Mouse (Mus musculus): ENCODE results near the gene Nr4a1. TPM values are rescaled to one million over a fixed set of nuclear protein-coding genes. Genes with fewer than 3 reads are reported as not detected.
A peak's percentile ranks its signal among the peaks of the same experiment; 100 is the strongest.

Gene Nr4a1
- polyA plus RNA-seq, 1 experiment: 136 TPM

DNA sequence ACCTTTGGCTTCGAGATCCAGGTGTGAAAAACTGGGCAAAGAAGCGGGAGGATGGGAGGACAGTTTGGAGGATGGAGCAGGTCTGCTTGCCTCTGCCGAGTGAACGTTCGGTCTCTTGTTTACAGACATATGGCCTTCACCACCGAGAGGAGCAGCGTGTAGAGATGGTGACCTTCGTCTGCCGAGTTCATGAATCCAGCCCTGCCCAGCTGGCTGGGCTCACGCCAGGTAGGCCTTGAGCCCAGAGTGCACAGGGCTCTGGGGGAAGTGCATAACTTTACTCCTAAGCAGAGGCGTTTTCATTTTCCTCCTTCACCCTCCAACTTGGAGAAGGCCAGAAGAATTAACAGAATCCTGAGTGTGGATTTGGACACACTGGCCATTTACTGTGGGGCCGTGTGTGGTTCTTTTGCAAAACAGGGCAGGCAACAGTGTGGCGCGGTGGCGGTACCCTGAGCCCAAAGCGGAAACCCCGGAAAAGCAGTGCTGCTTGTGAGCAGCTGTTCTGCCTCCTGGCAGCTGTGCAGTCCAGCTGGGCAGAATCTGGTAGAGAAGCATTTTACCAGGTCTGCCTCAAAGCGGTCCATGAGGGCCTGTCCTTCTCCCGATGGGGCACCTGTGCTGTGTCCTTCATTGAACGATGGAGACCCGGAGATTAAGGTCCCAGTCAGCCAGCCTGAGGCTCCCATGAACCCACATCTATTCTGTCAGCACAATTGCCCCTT lies 25.0 kb upstream of the Nr4a1 start:
- no peak overlapping the region for H3K4me3 ChIP-seq (ENCODE audit: insufficient read depth, low read depth, low read length)
- H3K4me1 ChIP-seq (ENCODE audit: control insufficient read depth, insufficient read depth, insufficient read length, low read length): peaks cover 5% of the 10 kb centered on the region
- peak overlapping the region; percentile 36 for H3K27ac ChIP-seq (replicated peaks; ENCODE audit: low read depth, low read length)

DNA sequence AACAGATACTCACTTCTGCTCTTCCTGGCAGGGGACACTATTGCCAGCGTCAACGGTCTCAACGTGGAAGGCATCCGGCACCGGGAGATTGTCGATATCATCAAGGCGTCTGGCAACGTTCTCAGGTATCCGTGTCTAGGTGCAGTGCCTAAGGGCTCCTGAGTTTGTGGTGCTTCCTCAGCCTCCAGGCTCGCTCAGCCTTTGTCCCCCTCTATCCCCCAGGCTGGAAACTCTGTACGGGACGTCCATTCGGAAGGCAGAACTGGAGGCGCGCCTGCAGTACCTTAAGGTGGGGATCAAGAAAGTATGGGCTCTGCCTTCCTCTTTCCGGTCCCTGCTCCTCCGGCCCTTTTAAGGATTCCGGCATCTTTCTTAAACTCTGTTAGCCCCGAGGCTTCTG lies 23.6 kb upstream of the Nr4a1 start:
- H3K27ac ChIP-seq (replicated peaks; ENCODE audit: low read depth, low read length): no peak overlapping the region

DNA sequence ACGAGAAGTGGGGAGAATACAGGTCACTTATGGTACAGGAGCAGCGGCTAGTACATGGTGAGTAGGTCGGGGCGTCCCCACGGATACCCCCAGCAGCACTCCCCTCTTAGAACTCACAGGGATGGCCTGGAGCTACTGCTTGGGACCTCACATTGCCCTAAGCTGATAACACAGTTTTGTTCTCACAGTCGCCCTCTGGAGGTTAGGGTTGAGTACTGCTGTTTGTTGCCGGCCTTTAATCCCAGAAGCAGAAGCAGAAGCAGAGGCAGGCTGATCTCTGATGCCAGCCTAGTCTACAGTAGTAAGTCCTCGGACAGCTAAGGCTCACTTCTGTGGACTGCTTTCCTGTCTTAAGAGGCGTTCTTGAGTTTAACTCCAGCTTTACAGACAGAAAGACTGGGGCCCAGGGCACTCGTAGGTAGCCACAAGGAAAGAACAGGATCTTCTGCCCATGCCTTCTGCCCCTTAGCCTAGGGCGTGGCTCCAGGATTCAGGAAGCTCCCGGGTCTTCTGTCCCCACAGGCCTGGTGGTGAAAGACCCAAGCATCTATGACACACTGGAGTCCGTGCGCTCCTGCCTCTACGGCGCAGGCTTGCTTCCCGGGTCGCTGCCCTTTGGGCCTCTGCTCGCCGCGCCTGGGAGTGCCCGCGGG lies 22.9 kb upstream of the Nr4a1 start:
- Histone ChIP-seq H3K4me3 (ENCODE audit: insufficient read depth, low read depth, low read length) (no peak overlapping the region), H3K27ac (replicated peaks; ENCODE audit: low read depth, low read length) (no peak overlapping the region), H3K4me1 (ENCODE audit: control insufficient read depth, insufficient read depth, insufficient read length, low read length) (peaks cover 9% of the 10 kb centered on the region)

More for the DNA sequence above, 23.6 kb upstream of the Nr4a1 start:
- Histone ChIP-seq H3K4me1 (ENCODE audit: control insufficient read depth, insufficient read depth, insufficient read length, low read length) (peaks cover 9% of the 10 kb centered on the region), H3K4me3 (ENCODE audit: insufficient read depth, low read depth, low read length) (no peak overlapping the region)

DNA sequence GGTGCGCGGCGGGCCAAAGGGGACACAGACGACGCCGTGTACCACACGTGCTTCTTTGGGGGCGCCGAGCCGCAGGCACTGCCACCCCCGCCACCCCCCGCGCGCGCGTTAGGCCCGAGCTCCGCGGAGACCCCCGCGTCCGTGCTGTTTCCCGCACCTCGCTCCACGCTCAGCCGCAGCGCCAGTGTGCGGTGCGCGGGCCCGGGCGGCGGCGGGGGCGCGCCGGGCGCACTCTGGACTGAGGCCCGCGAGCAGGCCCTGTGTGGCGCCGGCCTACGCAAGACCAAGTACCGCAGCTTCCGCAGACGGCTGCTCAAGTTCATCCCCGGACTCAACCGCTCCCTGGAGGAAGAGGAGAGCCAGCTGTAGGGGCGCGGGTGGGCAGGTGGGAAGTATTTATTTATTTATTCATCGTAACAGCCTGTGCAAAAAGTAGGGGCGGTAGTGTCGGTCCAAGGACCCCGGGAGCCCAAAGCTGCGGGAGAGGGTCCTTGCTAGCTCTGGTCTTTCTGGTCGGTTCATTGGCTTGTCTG lies 22.4 kb upstream of the Nr4a1 start:
- no peak overlapping the region for H3K27ac ChIP-seq (replicated peaks; ENCODE audit: low read depth, low read length)
- no peak overlapping the region for H3K4me3 ChIP-seq (ENCODE audit: insufficient read depth, low read depth, low read length)
- H3K4me1 ChIP-seq (ENCODE audit: control insufficient read depth, insufficient read depth, insufficient read length, low read length): peaks cover 9% of the 10 kb centered on the region

DNA sequence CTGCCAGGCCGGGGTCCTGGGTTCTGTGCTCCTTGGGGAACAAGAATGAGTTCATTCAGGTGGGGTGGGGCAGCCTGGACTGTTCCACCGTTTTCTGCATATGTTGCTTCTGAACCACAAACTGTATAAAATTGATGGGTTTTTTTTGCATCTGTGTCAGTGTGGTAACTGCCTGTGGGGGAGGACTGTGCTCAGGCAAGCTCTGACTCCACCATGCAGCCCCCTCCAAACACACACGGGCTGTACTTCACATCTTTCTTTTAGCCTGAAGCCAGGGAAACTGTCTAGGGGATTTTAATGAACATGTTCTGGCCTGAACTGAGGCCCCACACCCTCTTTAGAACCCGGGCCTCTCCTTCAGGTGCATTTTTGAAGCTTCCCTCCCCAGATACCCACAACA lies 21.5 kb upstream of the Nr4a1 start:
- Histone ChIP-seq H3K4me3 (ENCODE audit: insufficient read depth, low read depth, low read length) (no peak overlapping the region), H3K4me1 (ENCODE audit: control insufficient read depth, insufficient read depth, insufficient read length, low read length) (peaks cover 9% of the 10 kb centered on the region), H3K27ac (replicated peaks; ENCODE audit: low read depth, low read length) (no peak overlapping the region)

DNA sequence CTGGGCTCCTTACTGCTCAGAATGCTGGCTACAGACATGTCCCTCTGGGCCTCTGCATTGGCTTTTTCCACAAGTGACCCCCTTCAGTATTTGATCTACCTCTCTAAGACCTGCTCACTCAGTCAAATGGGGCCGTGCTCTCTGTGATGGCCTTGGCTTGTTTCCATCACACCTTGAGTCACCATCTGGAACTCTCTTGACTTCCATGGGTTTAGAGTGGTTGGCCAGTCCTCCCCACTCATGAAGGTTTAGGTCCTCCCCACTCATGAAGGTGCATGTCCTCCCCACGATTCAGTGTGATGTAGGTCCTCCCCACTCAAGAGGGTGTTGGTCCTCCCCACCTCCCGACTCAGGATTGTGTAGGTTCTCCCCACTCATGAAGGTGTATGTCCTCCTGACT lies 20.9 kb upstream of the Nr4a1 start:
- peaks cover 9% of the 10 kb centered on the region for H3K4me1 ChIP-seq (ENCODE audit: control insufficient read depth, insufficient read depth, insufficient read length, low read length)
- no peak overlapping the region; the same call in 1 of the 2 replicates for H3K27ac ChIP-seq (replicated peaks; ENCODE audit: low read depth, low read length)
- H3K4me3 ChIP-seq (ENCODE audit: insufficient read depth, low read depth, low read length): no peak overlapping the region

DNA sequence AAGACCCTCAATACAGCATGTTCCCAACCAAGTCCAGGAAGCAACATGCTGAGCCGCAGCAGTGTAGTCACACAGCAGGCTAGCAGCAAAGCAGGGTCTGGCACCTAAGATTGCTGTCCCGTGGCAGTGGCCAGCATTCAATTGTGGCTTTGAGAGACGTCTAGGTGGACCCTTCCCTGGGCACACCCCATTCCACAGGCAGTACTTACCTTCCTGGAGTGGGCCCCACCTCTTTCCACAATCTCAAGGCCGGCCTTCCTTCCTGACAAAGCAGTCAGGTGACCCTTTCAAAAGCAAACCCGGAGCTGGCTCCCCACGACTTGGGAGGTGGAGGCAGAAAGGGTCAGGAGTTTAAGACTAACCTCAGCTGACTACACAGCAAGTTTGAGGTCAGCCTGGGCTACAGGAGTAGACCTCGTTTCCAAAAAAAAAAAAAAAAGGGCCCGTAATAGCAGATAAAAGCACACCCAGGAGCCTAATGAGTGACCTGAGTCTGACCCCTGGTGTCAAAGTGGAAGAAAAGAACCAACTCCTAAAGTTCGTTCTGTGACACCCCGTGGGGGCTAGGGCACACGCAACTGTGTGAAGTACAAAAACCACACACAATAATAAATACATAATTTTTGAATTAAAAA lies 20.3 kb upstream of the Nr4a1 start:
- no peak overlapping the region; the same call in 1 of the 2 replicates for H3K27ac ChIP-seq (replicated peaks; ENCODE audit: low read depth, low read length)
- H3K4me1 ChIP-seq (ENCODE audit: control insufficient read depth, insufficient read depth, insufficient read length, low read length): peaks cover 8% of the 10 kb centered on the region
- no peak overlapping the region for H3K4me3 ChIP-seq (ENCODE audit: insufficient read depth, low read depth, low read length)

DNA sequence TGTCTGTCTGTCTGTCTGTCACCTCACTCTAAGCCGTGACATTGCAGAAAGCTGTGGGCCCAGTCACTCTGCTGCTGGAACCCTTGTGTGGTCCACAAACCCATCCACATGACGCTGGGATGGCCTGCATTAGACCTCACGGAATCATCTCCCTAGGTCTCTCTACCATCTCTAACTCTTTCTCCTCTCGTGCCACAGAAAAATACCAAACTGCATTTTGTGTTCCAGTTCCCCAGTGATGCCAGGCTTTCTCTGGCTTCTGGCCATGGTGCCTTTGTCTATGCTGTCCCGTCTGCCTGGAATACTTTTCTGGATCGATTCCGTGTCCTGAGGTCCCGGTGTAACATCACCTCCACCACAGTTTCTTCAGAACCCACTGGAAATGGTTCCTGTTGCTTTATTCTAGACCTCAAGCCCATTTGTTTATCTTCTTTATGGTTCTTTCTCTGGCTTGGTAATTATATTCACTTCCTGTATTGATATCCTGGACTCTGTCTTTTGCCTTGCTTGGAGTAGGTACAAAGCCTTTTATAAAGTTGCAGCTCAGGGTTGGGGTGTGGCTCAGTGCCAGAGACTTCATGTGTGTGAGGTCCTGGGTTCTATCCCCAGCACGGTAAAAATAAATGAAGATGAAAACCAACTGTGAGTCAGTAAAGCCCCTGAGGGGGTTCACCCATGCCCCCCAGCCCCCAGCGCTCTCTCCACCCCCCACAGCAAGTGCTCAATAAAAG lies 19.3 kb upstream of the Nr4a1 start:
- Histone ChIP-seq H3K4me3 (ENCODE audit: insufficient read depth, low read depth, low read length) (no peak overlapping the region), H3K4me1 (ENCODE audit: control insufficient read depth, insufficient read depth, insufficient read length, low read length) (peaks cover 3% of the 10 kb centered on the region; the same call in 1 of the 2 replicates), H3K27ac (replicated peaks; ENCODE audit: low read depth, low read length) (no peak overlapping the region)

DNA sequence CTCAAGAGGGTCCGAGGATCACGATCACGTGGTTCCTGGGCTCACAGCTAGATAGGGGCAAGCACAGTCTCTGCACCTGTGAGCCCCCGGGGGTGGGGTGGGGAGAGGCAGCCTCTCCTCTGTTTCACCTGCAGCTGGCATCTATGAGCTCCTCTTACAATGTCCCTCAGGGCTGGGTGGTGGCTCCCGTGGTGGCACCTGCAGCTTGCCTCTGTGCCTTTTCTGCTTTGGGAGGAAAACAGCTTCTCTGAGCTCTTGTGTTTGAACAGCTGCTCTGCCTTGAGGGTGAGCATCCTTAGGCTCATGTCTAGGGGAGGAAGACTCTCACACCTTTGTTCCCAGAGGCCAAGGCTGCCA lies 18.7 kb upstream of the Nr4a1 start:
- no peak overlapping the region for H3K27ac ChIP-seq (replicated peaks; ENCODE audit: low read depth, low read length)
- peaks cover 3% of the 10 kb centered on the region; the same call in 1 of the 2 replicates for H3K4me1 ChIP-seq (ENCODE audit: control insufficient read depth, insufficient read depth, insufficient read length, low read length)
- no peak overlapping the region for H3K4me3 ChIP-seq (ENCODE audit: insufficient read depth, low read depth, low read length)

DNA sequence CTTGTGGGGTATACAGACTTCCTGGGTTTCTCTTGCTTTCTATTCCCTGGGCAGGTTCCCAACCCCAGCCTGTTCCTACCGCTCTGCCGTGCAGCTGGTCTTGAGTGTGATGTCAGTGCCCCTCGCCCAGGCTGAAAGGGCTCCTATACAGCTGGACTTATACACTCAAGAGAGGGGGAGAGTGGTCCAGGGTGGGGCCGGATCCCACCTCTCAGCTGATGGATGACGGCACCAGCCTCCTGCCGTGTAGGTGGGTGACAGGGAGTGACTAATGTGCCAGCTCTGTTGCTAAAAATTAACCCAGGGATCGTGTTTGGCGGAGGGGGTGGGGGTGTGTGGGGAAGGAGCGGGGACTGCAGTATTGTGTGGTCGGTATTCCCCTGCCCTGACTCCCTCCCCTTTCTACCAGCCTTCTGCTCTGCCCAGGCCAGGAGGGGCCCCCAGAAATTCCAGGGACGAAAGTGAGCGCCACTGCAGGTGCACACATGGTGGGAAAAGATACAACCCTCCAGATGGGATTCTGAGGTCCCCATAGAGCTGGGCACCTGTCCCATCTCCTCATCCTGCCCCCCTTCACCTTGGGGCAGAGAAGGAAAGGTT lies 18.2 kb upstream of the Nr4a1 start:
- peaks cover 3% of the 10 kb centered on the region; the same call in 1 of the 2 replicates for H3K4me1 ChIP-seq (ENCODE audit: control insufficient read depth, insufficient read depth, insufficient read length, low read length)
- H3K4me3 ChIP-seq (ENCODE audit: insufficient read depth, low read depth, low read length): no peak overlapping the region
- no peak overlapping the region for H3K27ac ChIP-seq (replicated peaks; ENCODE audit: low read depth, low read length)

DNA sequence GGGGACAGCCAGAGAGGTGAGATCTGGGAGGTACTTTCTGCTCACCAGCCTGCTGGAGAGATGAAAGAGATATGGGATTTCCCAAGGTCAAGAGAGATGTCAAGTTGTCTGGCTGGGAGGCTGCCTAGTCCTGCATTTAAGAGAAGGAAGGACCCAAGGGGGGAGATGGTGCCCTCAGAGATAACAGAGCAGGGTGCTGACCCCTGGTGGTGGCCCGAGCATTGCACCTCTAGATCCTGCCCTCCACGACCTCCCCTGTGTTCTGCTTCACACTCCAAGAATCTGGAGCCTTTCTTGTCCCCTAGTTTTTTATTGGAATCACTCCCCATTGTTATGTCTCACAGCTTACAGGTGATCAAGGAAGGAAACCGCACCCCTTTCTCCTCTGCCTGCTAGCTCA lies 17.2 kb upstream of the Nr4a1 start:
- H3K27ac ChIP-seq (replicated peaks; ENCODE audit: low read depth, low read length): no peak overlapping the region
- H3K4me1 ChIP-seq (ENCODE audit: control insufficient read depth, insufficient read depth, insufficient read length, low read length): peaks cover 3% of the 10 kb centered on the region; the same call in 1 of the 2 replicates
- H3K4me3 ChIP-seq (ENCODE audit: insufficient read depth, low read depth, low read length): no peak overlapping the region

DNA sequence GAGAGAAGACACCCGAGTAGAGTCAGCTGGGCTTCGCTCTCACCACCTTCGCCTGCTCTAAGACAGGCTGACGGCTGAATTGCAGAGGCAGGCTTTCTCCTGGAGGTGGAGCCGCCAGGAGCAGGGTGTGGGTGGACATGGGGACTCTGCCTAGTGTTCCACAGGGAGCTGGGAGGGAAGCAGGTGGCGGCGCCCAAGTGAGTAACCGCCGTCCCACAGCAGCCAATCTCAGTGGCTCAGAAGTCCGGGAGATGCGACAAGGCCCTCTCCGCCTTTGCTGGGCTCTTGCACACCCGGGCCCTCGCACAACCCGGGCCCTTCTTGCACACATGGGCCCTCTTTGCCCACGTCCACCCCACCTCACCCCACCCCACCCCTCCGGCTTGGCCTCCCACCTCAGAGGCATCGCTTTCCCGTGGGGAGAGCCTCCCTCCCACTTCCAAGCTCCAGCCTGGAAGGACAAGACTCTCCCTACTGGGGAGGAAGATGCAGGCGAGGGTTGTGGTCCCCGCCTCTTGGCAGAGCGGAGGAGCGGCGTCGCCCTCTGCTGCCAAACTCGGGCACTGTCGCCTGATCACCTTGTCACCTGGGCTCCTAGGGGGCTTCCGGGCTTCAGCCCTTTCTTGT lies 15.1 kb upstream of the Nr4a1 start:
- no peak overlapping the region for H3K27ac ChIP-seq (replicated peaks; ENCODE audit: low read depth, low read length)
- H3K4me1 ChIP-seq (ENCODE audit: control insufficient read depth, insufficient read depth, insufficient read length, low read length): peaks cover 3% of the 10 kb centered on the region; the same call in 1 of the 2 replicates
- no peak overlapping the region for H3K4me3 ChIP-seq (ENCODE audit: insufficient read depth, low read depth, low read length)

DNA sequence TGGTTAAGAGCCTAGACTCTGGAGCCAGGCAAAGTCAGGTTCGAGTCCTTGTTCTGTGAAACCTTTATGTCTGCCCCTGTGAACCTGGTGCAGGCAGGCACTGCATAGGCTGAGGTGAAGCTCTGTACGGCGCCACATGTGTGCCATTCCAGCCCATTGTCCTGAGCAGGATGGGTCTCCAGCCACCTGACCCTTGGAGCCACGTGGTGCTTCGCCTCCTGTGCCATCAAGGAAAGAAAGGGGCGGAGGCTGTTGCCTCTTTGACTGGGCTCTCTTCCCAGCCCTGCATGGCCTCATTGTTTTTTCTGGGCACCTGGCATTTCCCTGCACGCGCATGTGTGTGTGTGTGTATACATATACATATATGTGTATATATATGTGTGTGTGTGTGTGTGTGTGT lies 14.2 kb upstream of the Nr4a1 start:
- no peaks in the 10 kb centered on the region for H3K4me1 ChIP-seq (ENCODE audit: control insufficient read depth, insufficient read depth, insufficient read length, low read length)
- no peak overlapping the region for H3K27ac ChIP-seq (replicated peaks; ENCODE audit: low read depth, low read length)
- H3K4me3 ChIP-seq (ENCODE audit: insufficient read depth, low read depth, low read length): no peak overlapping the region

DNA sequence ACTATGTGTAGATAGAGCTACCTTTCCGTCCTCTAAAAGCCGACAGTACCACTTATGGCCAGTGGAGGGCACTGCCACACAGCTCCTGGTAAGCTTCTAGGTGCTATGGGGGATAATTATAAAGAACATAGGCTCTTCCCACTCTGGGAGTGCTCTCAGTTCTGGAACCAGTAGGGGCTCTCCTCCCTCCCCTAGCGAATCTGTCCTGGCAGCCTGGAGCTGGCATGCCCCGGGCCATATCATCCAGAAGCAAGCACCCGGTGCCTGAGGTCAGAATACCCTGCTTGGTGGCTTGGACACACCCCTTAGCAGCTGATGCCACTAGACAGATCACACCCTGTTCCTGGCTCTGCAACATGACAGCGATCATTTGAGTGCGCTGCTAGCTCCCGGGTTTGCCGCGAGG lies 13.3 kb upstream of the Nr4a1 start:
- 0 out of 2 replicates have a peak overlapping the region, but pooled peaks have one; percentile 22 for H3K27ac ChIP-seq (replicated peaks; ENCODE audit: low read depth, low read length)
- 0 out of 2 replicates have a peak overlapping the region, but pooled peaks have one; percentile 9 for H3K4me3 ChIP-seq (ENCODE audit: insufficient read depth, low read depth, low read length)
- H3K4me1 ChIP-seq (ENCODE audit: control insufficient read depth, insufficient read depth, insufficient read length, low read length): no peaks in the 10 kb centered on the region
